Mouse (Mus musculus) ovary, postnatal 36 days (tissue): ENCODE results near the gene Lemd2.

Experiments used
- DNase-seq: peaks from one replicate; pipeline ENCODE4 v3.0.0; 2022; ENCODE audit warnings: low spot score, mixed read lengths

Gene Lemd2

GRCm38 (mm10) chr17:27155752-27156151, 48.5 kb downstream of the Lemd2 start:
- no peak for DNase-seq

DNA sequence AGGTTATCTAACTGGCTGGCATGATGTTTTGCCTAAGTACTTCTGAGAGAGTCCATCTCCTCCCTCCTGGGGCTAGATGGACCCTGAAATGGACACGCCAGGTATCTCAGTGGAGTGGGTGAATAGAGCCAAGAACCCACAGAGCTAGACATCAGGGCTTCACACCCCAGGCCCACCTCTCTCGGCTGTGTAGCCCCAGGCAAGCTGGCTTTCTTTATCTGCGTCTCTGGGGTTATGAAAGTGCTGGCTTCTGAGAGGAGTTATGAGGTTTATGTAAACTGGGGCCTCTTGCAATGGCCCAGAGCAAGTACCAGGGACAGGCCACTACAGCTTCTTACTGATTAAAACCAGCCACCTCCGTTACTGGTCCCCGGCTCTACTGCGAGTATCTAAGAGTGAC, 49.4 kb downstream of the Lemd2 start:
- no peak for DNase-seq

GRCm38 (mm10) chr17:27154256-27154655, 50.0 kb downstream of the Lemd2 start:
- DNase-seq, result no peak

- peak; percentile 33 for DNase-seq
Observed at GRCm38 (mm10) chr17:27153773-27154193, 50.5 kb downstream of the Lemd2 start.

GRCm38 (mm10) chr17:27152976-27153723, 51.1 kb downstream of the Lemd2 start:
- no peak for DNase-seq

GRCm38 (mm10) chr17:27151411-27151810, 52.9 kb downstream of the Lemd2 start:
- DNase-seq, result peak; percentile 34

DNA sequence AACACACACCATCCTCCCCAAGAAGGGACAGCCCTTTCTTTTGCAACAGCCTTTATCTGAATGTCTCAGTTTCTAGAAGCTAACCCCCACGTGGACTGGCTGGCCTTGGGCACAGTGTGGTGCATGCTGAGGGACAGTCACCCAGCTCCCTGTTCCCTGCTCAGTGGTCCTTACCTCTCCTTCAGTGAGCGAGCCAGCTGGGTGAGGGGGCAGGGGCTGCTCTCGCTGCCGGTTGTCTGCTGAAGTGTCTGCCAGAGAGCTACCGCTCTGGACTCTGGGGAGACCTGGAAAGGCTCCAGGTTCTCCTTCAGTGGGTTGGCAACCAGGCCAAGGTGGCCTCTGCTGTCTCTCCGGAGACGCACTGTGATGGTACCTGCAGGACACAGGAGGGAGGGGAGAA, 53.4 kb downstream of the Lemd2 start:
- peak; percentile 28 for DNase-seq

- no peak for DNase-seq
Observed at GRCm38 (mm10) chr17:27146323-27146923, 57.8 kb downstream of the Lemd2 start.

DNA sequence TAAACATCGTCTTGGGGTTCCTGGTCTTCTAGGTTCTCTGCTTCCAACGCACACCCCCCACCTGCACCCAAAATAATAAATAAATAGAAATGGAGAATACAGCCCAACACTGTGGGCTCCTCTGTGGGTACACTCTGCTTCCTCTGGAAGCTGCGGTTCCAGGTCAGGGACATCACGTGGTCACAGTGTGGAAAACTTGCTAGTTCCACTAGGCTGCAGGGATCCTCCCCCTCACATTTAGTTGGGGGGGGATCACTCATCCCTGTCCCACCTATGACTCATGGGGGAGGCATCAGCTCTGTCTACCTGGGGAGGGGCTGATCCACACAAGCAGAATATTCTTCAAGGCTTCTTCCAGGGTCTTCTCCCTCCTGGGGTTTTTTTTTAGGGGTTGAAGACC, 60.1 kb downstream of the Lemd2 start:
- no peak for DNase-seq

- no peak for DNase-seq
Observed at GRCm38 (mm10) chr17:27141971-27142450, 62.3 kb downstream of the Lemd2 start.

- DNase-seq, result no peak
Observed at GRCm38 (mm10) chr17:27140262-27140661, 64.0 kb downstream of the Lemd2 start.
